Mouse (Mus musculus) spleen, adult 2 months (tissue): ENCODE data around the gene Plscr4.

Experiments used
- CTCF ChIP-seq: fragments of 200-500 bp; IDR thresholded peaks from 2 replicates; pipeline ENCODE4 v1.5.1; 2011; ENCODE audit warnings: mild to moderate bottlenecking, inconsistent platforms; ENCODE audit not compliant: insufficient read depth, insufficient read length, insufficient replicate concordance; ENCODE audit errors: extremely low read depth
- POLR2A ChIP-seq: fragments of 200-500 bp; IDR thresholded peaks from 2 replicates; pipeline ENCODE4 v1.6.1; 2011; ENCODE audit warnings: low read depth, low read length, inconsistent platforms

DNA sequence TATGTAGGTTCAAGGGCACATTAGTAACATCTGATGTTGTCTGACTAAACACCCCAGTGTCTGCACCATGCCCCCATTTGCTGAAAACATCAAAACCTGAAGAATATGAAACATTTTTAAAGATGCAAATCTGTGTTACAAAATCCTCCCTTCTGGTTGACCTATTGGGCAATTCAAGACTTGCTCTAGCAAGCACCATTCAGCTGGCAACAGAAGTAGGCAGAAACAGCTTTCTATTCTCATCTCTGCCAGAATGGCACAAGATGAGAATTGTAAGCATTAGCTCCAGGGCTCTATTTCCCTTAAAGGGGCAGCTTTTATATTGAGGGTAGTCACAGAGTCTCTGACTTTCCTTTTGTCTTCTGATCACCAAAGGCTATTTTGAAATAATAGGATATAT is 19.4 kb upstream of the Plscr4 start:
- no peak for TF ChIP-seq CTCF
- no peak for TF ChIP-seq POLR2A
